Mouse (Mus musculus): ENCODE data around the gene Slc17a3.

Gene Slc17a3

GRCm38 (mm10) chr13:23873141-23873540 is 33.9 kb downstream of the Slc17a3 start:
- no peak for DNase-seq (ENCODE audit: low read depth, low spot score)

DNA sequence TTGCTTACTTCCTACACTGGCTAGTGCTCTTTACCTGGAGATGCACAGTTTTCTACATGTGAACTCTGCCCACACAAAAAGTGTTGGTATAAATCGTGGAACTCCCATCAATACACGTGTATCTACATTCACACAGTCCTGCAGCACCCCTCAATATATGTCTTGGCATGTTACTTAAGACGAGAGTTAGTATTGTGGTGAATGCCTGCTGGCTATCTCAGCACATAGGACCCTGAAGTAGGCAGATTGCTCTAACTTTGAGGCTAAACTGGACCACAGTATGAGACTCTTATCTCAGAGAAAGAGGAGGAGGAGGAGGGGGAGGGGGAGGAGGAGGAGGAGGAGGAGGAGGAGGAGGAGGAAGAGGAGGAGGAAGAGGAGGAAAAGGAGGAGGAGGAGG is 39.9 kb downstream of the Slc17a3 start:
- DNase-seq (ENCODE audit: low read depth, low spot score): no peak

- DNase-seq (ENCODE audit: low read depth, low spot score): no peak
These were observed 40.4 kb downstream of the Slc17a3 start for GRCm38 (mm10) chr13:23879636-23880035.

- DNase-seq (ENCODE audit: low read depth, low spot score): peak; percentile 11
These were observed 46.3 kb downstream of the Slc17a3 start for GRCm38 (mm10) chr13:23885540-23885939.

DNA sequence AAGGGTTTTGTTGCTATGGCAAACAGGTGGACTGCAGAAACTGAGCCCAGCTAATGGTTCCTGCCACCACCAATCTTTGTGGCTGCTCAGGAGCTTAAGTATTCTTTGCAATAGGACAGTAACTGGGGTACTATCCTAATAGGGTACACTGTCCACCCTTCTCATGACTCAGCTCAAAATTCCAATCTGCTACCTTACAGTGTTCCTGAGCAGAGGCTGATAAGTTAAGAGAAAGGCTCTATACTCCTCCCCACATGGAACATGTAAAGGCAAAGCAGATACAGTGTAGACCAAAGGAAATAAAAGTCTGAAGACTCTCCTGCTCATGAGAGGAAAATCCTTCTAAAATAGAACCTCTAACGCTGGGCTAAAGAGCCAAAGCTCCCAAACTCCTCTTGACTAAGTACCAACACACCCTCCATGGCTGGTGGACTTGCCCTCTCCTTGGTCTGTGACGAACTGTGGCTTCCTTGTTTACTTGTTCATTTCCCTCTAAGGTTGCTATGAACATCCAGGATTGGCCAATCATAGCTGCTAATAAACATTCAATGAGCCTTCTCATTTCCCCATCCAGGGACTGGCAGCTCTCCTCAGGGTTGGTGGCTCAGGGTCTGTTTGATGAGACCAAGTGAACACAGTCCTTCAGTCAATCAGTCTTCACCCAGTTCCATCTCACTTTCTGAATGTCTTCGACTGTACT is 47.9 kb downstream of the Slc17a3 start:
- DNase-seq (ENCODE audit: low read depth, low spot score): no peak

GRCm38 (mm10) chr13:23889011-23889605 is 49.9 kb downstream of the Slc17a3 start:
- DNase-seq (ENCODE audit: low read depth, low spot score): peak; percentile 49

DNA sequence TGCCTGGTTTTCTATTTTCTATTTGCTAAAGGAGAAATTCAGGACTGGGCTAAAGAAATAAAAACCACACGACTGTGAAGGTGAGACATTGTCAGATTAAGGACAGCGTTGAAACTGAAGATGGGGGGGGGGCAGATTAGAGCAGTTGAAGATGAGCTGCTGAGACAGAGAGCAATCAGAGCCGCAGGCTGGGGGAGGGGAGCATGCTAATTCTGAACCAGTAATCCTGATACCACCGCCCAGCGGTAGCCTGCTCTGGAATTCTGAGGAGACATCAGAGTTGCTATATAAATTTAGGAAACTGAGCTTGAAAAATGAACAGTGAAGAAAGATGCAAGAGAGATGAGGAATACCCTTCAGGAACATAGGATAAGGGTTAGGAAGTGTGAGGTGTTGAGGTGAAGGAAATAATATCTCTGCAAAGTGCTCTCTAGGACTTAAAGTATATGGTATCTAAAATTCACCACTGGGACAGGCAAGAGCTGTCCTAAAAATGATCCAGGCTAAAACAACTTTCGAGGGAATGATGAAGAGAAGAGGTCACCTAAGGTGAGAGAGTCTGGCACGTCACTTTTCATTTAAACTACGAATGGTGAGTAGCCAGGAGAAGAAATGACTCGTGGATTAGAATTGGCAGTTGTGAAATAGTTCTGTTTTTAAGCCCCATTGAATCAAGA is 53.5 kb downstream of the Slc17a3 start:
- DNase-seq (ENCODE audit: low read depth, low spot score): no peak

DNA sequence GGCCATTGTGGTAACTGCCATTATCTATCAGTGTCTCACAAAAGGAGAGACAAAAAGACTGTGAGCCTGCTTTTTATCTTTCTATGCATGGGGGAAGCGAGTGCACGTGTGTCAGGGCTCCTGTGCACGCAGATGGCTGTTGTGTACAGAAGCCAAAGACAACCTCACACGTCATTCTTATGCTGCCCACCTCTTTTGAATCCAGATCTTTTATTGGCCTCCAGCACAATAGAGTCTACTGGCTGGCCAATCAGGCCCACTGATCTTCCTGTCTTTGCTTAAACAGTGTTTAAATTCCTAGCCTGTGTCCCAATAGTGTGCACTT is 54.0 kb downstream of the Slc17a3 start:
- no peak for DNase-seq (ENCODE audit: low read depth, low spot score)

- DNase-seq (ENCODE audit: low read depth, low spot score): no peak
These were observed 59.0 kb downstream of the Slc17a3 start for GRCm38 (mm10) chr13:23898242-23898641.

DNA sequence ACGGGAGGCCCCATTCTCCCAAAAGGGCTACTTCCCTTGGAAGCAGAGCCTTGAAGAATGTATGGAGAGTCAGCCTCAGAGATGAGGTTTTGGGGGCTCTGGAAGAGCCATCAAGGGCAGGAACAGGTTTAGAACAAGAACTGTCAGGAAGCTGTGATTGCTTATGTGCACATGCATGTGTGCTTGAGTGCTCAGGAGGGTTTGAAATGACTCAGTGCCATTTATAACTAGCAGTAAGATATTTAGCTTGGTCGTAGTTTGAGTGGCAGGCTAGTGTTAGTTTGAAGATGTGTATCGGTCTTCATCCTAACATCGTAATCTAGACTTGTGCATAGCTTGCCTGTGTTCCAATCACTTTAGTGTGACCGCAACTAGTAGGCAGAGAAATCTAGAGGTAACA is 67.7 kb downstream of the Slc17a3 start:
- DNase-seq (ENCODE audit: low read depth, low spot score): no peak

- no peak for DNase-seq (ENCODE audit: low read depth, low spot score)
These were observed 70.9 kb downstream of the Slc17a3 start for GRCm38 (mm10) chr13:23910121-23910520.
